Comparison of ENCODE assay signal across 7 mouse cellular contexts in genomic region chr15:79029519-79030241, GRCm38 (mm10). TPM values are rescaled to one million over a fixed set of nuclear protein-coding genes. Genes with fewer than 3 reads are reported as not detected.
DNase-seq lines count a peak whose midpoint lies in the region; ATAC-seq and TF ChIP-seq lines count a peak whose summit lies in the region.

No protein-coding gene starts in this region.

- no peaks in the 10 kb centered on the region for H3K27me3 ChIP-seq in lung, postnatal 0 days (replicated peaks; ENCODE audit: insufficient read depth, low read length)
- H3K27me3 ChIP-seq in embryonic facial prominence, embryonic 12.5 days, result no peaks in the 10 kb centered on the region
- H3K27me3 ChIP-seq in intestine, embryonic 15.5 days (replicated peaks), result no peaks in the 10 kb centered on the region

- peak; percentile 56 for DNase-seq in lung, postnatal 0 days (ENCODE audit: low spot score)
- DNase-seq in lung, postnatal 14 days, result no peak
- peak; percentile 66 for DNase-seq in naive thymus-derived CD4-positive, alpha-beta T cell, adult 2 months (ENCODE audit: low read depth)
- DNase-seq in gastrocnemius, postnatal 4 days (ENCODE audit: low spot score in 2 of 2), result no peak
- DNase-seq in cerebellum, adult 8-10 months, result no peak

- peaks cover 11% of the 10 kb centered on the region; the same call in 1 of the 2 replicates for H3K4me1 ChIP-seq in lung, postnatal 0 days (ENCODE audit: insufficient read depth, low read depth, low read length)
- peaks cover 37% of the 10 kb centered on the region for H3K4me1 ChIP-seq in embryonic facial prominence, embryonic 12.5 days
- H3K4me1 ChIP-seq in intestine, embryonic 15.5 days (replicated peaks), result peaks cover 42% of the 10 kb centered on the region

- no peaks in the 10 kb centered on the region for H3K9me3 ChIP-seq in lung, postnatal 0 days (ENCODE audit: low read length)
- H3K9me3 ChIP-seq in embryonic facial prominence, embryonic 12.5 days, result no peaks in the 10 kb centered on the region
- H3K9me3 ChIP-seq in intestine, embryonic 15.5 days, result no peaks in the 10 kb centered on the region

- peak overlapping the region; percentile 79 for H3K4me3 ChIP-seq in lung, postnatal 0 days (ENCODE audit: low read depth, low read length)
- peak overlapping the region; percentile 74 for H3K4me3 ChIP-seq in embryonic facial prominence, embryonic 12.5 days
- peak overlapping the region; percentile 85 for H3K4me3 ChIP-seq in intestine, embryonic 15.5 days (replicated peaks)

- TF ChIP-seq CTCF in lung, postnatal 0 days (IDR thresholded peaks at IDR 0.05), result no peak

- peak overlapping the region; percentile 98 for H3K27ac ChIP-seq in lung, postnatal 0 days (ENCODE audit: low read length)
- peak overlapping the region; percentile 78 for H3K27ac ChIP-seq in embryonic facial prominence, embryonic 12.5 days
- peak overlapping the region; percentile 82 for H3K27ac ChIP-seq in intestine, embryonic 15.5 days

- ATAC-seq in lung, postnatal 0 days, result no peak
- no peak for ATAC-seq in embryonic facial prominence, embryonic 12.5 days (ENCODE audit: insufficient number of reproducible peaks, insufficient read depth, low FRiP score, low TSS enrichment)
- no peak for ATAC-seq in intestine, embryonic 15.5 days

- 3% methylated on average over 11 of the region's 11 CpGs for WGBS in lung, postnatal 0 days
- WGBS in embryonic facial prominence, embryonic 12.5 days, result 13% methylated on average over 11 of the region's 11 CpGs
- 2% methylated on average over 11 of the region's 11 CpGs for WGBS in intestine, embryonic 15.5 days

- no peaks in the 10 kb centered on the region for H3K36me3 ChIP-seq in lung, postnatal 0 days (ENCODE audit: insufficient read depth, low read length)
- 0 out of 2 replicates have a peak, but pooled peaks cover 4% of the 10 kb centered on the region for H3K36me3 ChIP-seq in embryonic facial prominence, embryonic 12.5 days
- H3K36me3 ChIP-seq in intestine, embryonic 15.5 days, result no peaks in the 10 kb centered on the region

- TF ChIP-seq EP300 in lung, postnatal 0 days (IDR thresholded peaks at IDR 0.05), result no peak

- peak overlapping the region; percentile 100 for H3K9ac ChIP-seq in lung, postnatal 0 days (replicated peaks; ENCODE audit: low read depth)
- peak overlapping the region; percentile 100 for H3K9ac ChIP-seq in embryonic facial prominence, embryonic 12.5 days
- H3K9ac ChIP-seq in intestine, embryonic 15.5 days, result peak overlapping the region; percentile 99

- H3K4me2 ChIP-seq in lung, postnatal 0 days (replicated peaks; ENCODE audit: low read depth, low read length), result peak overlapping the region; percentile 97
- H3K4me2 ChIP-seq in embryonic facial prominence, embryonic 12.5 days (replicated peaks), result peak overlapping the region; percentile 98
- peak overlapping the region; percentile 85 for H3K4me2 ChIP-seq in intestine, embryonic 15.5 days (replicated peaks)

RNA-seq across cellular contexts. Expression of gene H1f0, which starts 1.4 kb away (rescaled TPM):
- 263 and 311 TPM in 2 replicates for polyA plus RNA-seq in lung, postnatal 0 days (2015; fragmentation: Nextera tagmentation; extraction: Ambion mirVana)
- polyA plus RNA-seq in embryonic facial prominence, embryonic 12.5 days (2016; fragmentation: Nextera tagmentation; extraction: Ambion mirVana), result 513 and 519 TPM in 2 replicates
- 441 and 523 TPM in 2 replicates for polyA plus RNA-seq in intestine, embryonic 15.5 days (2015; fragmentation: Nextera tagmentation; extraction: Ambion mirVana)
- 100 to 1,000 TPM; 212 to 246 TPM for total RNA-seq in gastrocnemius, postnatal 4 days (2021)

RNA-seq across cellular contexts. Expression of gene Galr3, which starts 12.0 kb away (rescaled TPM):
- 0.12 and 0.14 TPM in 2 replicates for polyA plus RNA-seq in lung, postnatal 0 days (2015; fragmentation: Nextera tagmentation; extraction: Ambion mirVana)
- not detected in 2 replicates for polyA plus RNA-seq in embryonic facial prominence, embryonic 12.5 days (2016; fragmentation: Nextera tagmentation; extraction: Ambion mirVana)
- polyA plus RNA-seq in intestine, embryonic 15.5 days (2015; fragmentation: Nextera tagmentation; extraction: Ambion mirVana), result 1.6 and 1.8 TPM in 2 replicates
- total RNA-seq in gastrocnemius, postnatal 4 days (2021), result not detected

RNA-seq across cellular contexts. Expression of gene Ankrd54, which starts 33.0 kb away (rescaled TPM):
- 45.4 and 48.4 TPM in 2 replicates for polyA plus RNA-seq in lung, postnatal 0 days (2015; fragmentation: Nextera tagmentation; extraction: Ambion mirVana)
- polyA plus RNA-seq in embryonic facial prominence, embryonic 12.5 days (2016; fragmentation: Nextera tagmentation; extraction: Ambion mirVana), result 55.9 and 65.5 TPM in 2 replicates
- polyA plus RNA-seq in intestine, embryonic 15.5 days (2015; fragmentation: Nextera tagmentation; extraction: Ambion mirVana), result 53.5 and 56.2 TPM in 2 replicates
- total RNA-seq in gastrocnemius, postnatal 4 days (2021), result 10 to 100 TPM; 11.6 to 13.5 TPM

RNA-seq across cellular contexts. Expression of gene Eif3l, which starts 45.3 kb away (rescaled TPM):
- polyA plus RNA-seq in lung, postnatal 0 days (2015; fragmentation: Nextera tagmentation; extraction: Ambion mirVana), result 99.3 and 101 TPM in 2 replicates
- 229 and 235 TPM in 2 replicates for polyA plus RNA-seq in embryonic facial prominence, embryonic 12.5 days (2016; fragmentation: Nextera tagmentation; extraction: Ambion mirVana)
- polyA plus RNA-seq in intestine, embryonic 15.5 days (2015; fragmentation: Nextera tagmentation; extraction: Ambion mirVana), result 229 and 241 TPM in 2 replicates
- 100 to 1,000 TPM; 106 to 111 TPM for total RNA-seq in gastrocnemius, postnatal 4 days (2021)

Comparison
In these comparisons a context has a peak if more than half of its experiments do, and no peak if none do; other contexts are left out.
1. DNase-seq: peak in lung, postnatal 0 days (single experiment) and naive thymus-derived CD4-positive, alpha-beta T cell, adult 2 months (single experiment); none in lung, postnatal 14 days (single experiment), gastrocnemius, postnatal 4 days (0 of 2) and cerebellum, adult 8-10 months (single experiment).
2. Peak in every context shown above with its lines, with median percentiles within 50 percentile points of each other: H3K27ac ChIP-seq, H3K4me2 ChIP-seq, H3K4me3 ChIP-seq and H3K9ac ChIP-seq.